Mouse (Mus musculus): ENCODE data around the gene Egln1. TPM values are rescaled to one million over a fixed set of nuclear protein-coding genes. Genes with fewer than 3 reads are reported as not detected.
A peak's percentile ranks its signal among the peaks of the same experiment; 100 is the strongest.

Egln1 gene
- polyA plus RNA-seq, 1 experiment from 2014 or later: 15.0 TPM

GRCm38 (mm10) chr8:124897386-124898250 lies 51.5 kb downstream of the Egln1 start, which contains the start of the genes Exoc8 and Sprtn:
Gene Exoc8 (minus strand): TSS chr8:124897705.
Gene Sprtn (plus strand): TSS chr8:124897886.
- no peaks in the 10 kb centered on the region for H3K27me3 ChIP-seq
- peak; percentile 86 for ATAC-seq (ENCODE audit: insufficient number of reproducible peaks, insufficient read depth, low FRiP score, low TSS enrichment, low read depth)

GRCm38 (mm10) chr8:124896632-124897385 lies 52.3 kb downstream of the Egln1 start:
- H3K4me2 ChIP-seq: peak overlapping the region; percentile 98
- H3K36me3 ChIP-seq: peaks cover 36% of the 10 kb centered on the region
- WGBS: 2% methylated on average over 59 of the region's 60 CpGs
- peak overlapping the region; percentile 88 for H3K9ac ChIP-seq
- H3K9me3 ChIP-seq: no peaks in the 10 kb centered on the region
- peaks cover 42% of the 10 kb centered on the region for H3K4me1 ChIP-seq
- no peak for ATAC-seq (ENCODE audit: insufficient number of reproducible peaks, insufficient read depth, low FRiP score, low TSS enrichment, low read depth)
- H3K4me3 ChIP-seq: peak overlapping the region; percentile 94
- peak overlapping the region; percentile 85 for H3K27ac ChIP-seq
- no peaks in the 10 kb centered on the region for H3K27me3 ChIP-seq

More at GRCm38 (mm10) chr8:124897386-124898250, 51.5 kb downstream of the Egln1 start, which contains the start of the genes Exoc8 and Sprtn:
- under 1% methylated on average over 114 of the region's 114 CpGs for WGBS
- Histone ChIP-seq H3K4me3 (peak within 1 kb of the TSS; percentile 94), H3K4me1 (peaks cover 39% of the 10 kb centered on the region), H3K9ac (peak within 1 kb of the TSS; percentile 88), H3K36me3 (peaks cover 44% of the 10 kb centered on the region), H3K4me2 (peak within 1 kb of the TSS; percentile 98), H3K9me3 (no peaks in the 10 kb centered on the region), H3K27ac (peak within 1 kb of the TSS; percentile 85)

- Histone ChIP-seq H3K27ac (peak overlapping the region; percentile 85; the same call in 1 of the 2 replicates), H3K9me3 (no peaks in the 10 kb centered on the region), H3K4me1 (peaks cover 42% of the 10 kb centered on the region), H3K4me2 (peak overlapping the region; percentile 98), H3K4me3 (peak overlapping the region; percentile 94), H3K9ac (peak overlapping the region; percentile 88), H3K36me3 (peaks cover 32% of the 10 kb centered on the region), H3K27me3 (no peaks in the 10 kb centered on the region)
- 79% methylated on average over 26 of the region's 26 CpGs for WGBS
- no peak for ATAC-seq (ENCODE audit: insufficient number of reproducible peaks, insufficient read depth, low FRiP score, low TSS enrichment, low read depth)
These were observed 53.0 kb downstream of the Egln1 start for GRCm38 (mm10) chr8:124896010-124896631.

GRCm38 (mm10) chr8:124892596-124892995 lies 56.5 kb downstream of the Egln1 start:
- Histone ChIP-seq H3K36me3 (peaks cover 48% of the 10 kb centered on the region), H3K9me3 (peaks cover 6% of the 10 kb centered on the region; the same call in 1 of the 2 replicates)

GRCm38 (mm10) chr8:124888385-124888784 lies 60.7 kb downstream of the Egln1 start:
- Histone ChIP-seq H3K36me3 (peaks cover 75% of the 10 kb centered on the region), H3K4me3 (no peak overlapping the region), H3K9me3 (peaks cover 6% of the 10 kb centered on the region; the same call in 1 of the 2 replicates), H3K27me3 (no peaks in the 10 kb centered on the region), H3K4me2 (no peak overlapping the region), H3K4me1 (peaks cover 9% of the 10 kb centered on the region; the same call in 1 of the 2 replicates), H3K27ac (no peak overlapping the region), H3K9ac (no peak overlapping the region)
- WGBS: 94% methylated on average over 5 of the region's 5 CpGs
- ATAC-seq (ENCODE audit: insufficient number of reproducible peaks, insufficient read depth, low FRiP score, low TSS enrichment, low read depth): no peak

More at GRCm38 (mm10) chr8:124892596-124892995, 56.5 kb downstream of the Egln1 start:
- Histone ChIP-seq H3K9ac (0 out of 2 replicates have a peak overlapping the region, but pooled peaks have one; percentile 23), H3K4me2 (no peak overlapping the region), H3K27me3 (no peaks in the 10 kb centered on the region), H3K4me1 (peaks cover 36% of the 10 kb centered on the region), H3K27ac (peak overlapping the region; percentile 40; the same call in 1 of the 2 replicates), H3K4me3 (no peak overlapping the region)
- ATAC-seq (ENCODE audit: insufficient number of reproducible peaks, insufficient read depth, low FRiP score, low TSS enrichment, low read depth): no peak
- WGBS: 27% methylated on average over 3 of the region's 3 CpGs

GRCm38 (mm10) chr8:124878946-124879526 lies 70.1 kb downstream of the Egln1 start:
- Histone ChIP-seq H3K27me3 (no peaks in the 10 kb centered on the region), H3K36me3 (peaks cover 94% of the 10 kb centered on the region), H3K4me1 (no peaks in the 10 kb centered on the region), H3K9ac (no peak overlapping the region), H3K4me2 (no peak overlapping the region), H3K27ac (no peak overlapping the region), H3K4me3 (no peak overlapping the region), H3K9me3 (no peaks in the 10 kb centered on the region)
- WGBS: 84% methylated on average over 10 of the region's 10 CpGs
- ATAC-seq (ENCODE audit: insufficient number of reproducible peaks, insufficient read depth, low FRiP score, low TSS enrichment, low read depth): no peak

- H3K36me3 ChIP-seq: peaks cover 94% of the 10 kb centered on the region
- ATAC-seq (ENCODE audit: insufficient number of reproducible peaks, insufficient read depth, low FRiP score, low TSS enrichment, low read depth): no peak
- no peak overlapping the region for H3K4me3 ChIP-seq
- no peaks in the 10 kb centered on the region for H3K4me1 ChIP-seq
- H3K4me2 ChIP-seq: no peak overlapping the region
- H3K9me3 ChIP-seq: no peaks in the 10 kb centered on the region
- no peaks in the 10 kb centered on the region for H3K27me3 ChIP-seq
- no peak overlapping the region for H3K9ac ChIP-seq
- no peak overlapping the region for H3K27ac ChIP-seq
- 81% methylated on average over 5 of the region's 5 CpGs for WGBS
These were observed 71.0 kb downstream of the Egln1 start for GRCm38 (mm10) chr8:124878141-124878540.

GRCm38 (mm10) chr8:124872690-124873089 lies 76.4 kb downstream of the Egln1 start:
- peaks cover 71% of the 10 kb centered on the region for H3K36me3 ChIP-seq
- no peak overlapping the region for H3K27ac ChIP-seq
- H3K27me3 ChIP-seq: no peaks in the 10 kb centered on the region
- H3K9me3 ChIP-seq: no peaks in the 10 kb centered on the region
- no peaks in the 10 kb centered on the region for H3K4me1 ChIP-seq
- ATAC-seq (ENCODE audit: insufficient number of reproducible peaks, insufficient read depth, low FRiP score, low TSS enrichment, low read depth): no peak
- H3K4me2 ChIP-seq: no peak overlapping the region
- 93% methylated on average over 5 of the region's 5 CpGs for WGBS
- H3K4me3 ChIP-seq: no peak overlapping the region
- no peak overlapping the region for H3K9ac ChIP-seq

GRCm38 (mm10) chr8:124872081-124872480 lies 77.0 kb downstream of the Egln1 start:
- WGBS: 88% methylated on average over 7 of the region's 7 CpGs
- Histone ChIP-seq H3K36me3 (peaks cover 71% of the 10 kb centered on the region), H3K27ac (no peak overlapping the region), H3K9ac (no peak overlapping the region), H3K27me3 (no peaks in the 10 kb centered on the region), H3K4me1 (no peaks in the 10 kb centered on the region), H3K4me3 (no peak overlapping the region), H3K4me2 (no peak overlapping the region), H3K9me3 (no peaks in the 10 kb centered on the region)
- ATAC-seq (ENCODE audit: insufficient number of reproducible peaks, insufficient read depth, low FRiP score, low TSS enrichment, low read depth): 0 out of 2 replicates have a peak, but pooled peaks have one; percentile 43

GRCm38 (mm10) chr8:124871474-124871873 lies 77.7 kb downstream of the Egln1 start:
- H3K36me3 ChIP-seq: peaks cover 67% of the 10 kb centered on the region
- ATAC-seq (ENCODE audit: insufficient number of reproducible peaks, insufficient read depth, low FRiP score, low TSS enrichment, low read depth): no peak

More at GRCm38 (mm10) chr8:124871474-124871873, 77.7 kb downstream of the Egln1 start:
- Histone ChIP-seq H3K27ac (no peak overlapping the region), H3K4me1 (no peaks in the 10 kb centered on the region), H3K9ac (no peak overlapping the region), H3K4me2 (no peak overlapping the region), H3K4me3 (no peak overlapping the region), H3K27me3 (no peaks in the 10 kb centered on the region), H3K9me3 (no peaks in the 10 kb centered on the region)
- 92% methylated on average over 7 of the region's 7 CpGs for WGBS

Data from embryonic facial prominence, embryonic 13.5 days (tissue).